Mouse (Mus musculus): ENCODE results near the gene Mtch1.
"Not testable (repeated sequence)": the region's sequence is repeated elsewhere in the genome, so short reads cannot be mapped to it uniquely, and the experiment has no call there.

Gene Mtch1

GRCm38 (mm10) chr17:29332186-29332685 lies 15.5 kb downstream of the Mtch1 start:
- no peak for DNase-seq

DNA sequence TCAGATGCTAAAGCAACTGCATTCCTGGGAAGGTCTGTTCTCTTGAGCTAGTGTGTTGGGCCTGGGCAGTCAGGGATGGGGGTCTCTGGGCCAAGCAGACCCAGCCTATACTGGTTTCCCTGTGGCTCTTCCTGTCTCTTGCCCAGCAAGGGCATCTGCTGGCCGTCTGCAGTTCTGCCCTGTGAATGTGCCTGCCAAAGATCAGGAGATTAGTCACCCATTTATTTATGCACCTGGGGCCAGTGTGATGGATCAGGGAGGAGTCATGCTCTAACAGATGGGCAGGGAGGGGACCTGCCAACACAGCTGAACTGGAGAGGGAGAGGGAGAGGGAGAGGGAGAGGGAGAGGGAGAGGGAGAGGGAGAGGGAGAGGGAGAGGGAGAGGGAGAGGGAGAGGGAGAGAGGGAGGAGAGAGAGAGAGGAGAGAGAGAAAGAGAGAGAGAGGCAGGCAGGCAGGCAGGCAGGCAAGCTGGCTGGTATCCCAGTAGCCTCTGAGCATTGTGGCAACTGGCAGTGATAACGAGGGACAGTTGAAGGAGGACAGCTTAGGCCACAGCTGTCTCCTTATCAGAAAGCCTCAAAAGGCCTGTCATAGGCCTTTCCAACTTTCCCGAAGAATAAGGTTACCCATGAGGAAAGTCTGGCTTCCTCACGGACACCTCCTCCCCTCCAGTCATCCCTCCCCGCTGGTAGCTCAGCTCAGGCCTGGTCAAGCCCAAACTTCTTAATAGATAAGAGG lies 16.9 kb downstream of the Mtch1 start:
- peak; percentile 68 to 71 for DNase-seq

GRCm38 (mm10) chr17:29330221-29330620 lies 17.5 kb downstream of the Mtch1 start:
- no peak for DNase-seq

- no peak for DNase-seq
Observed at GRCm38 (mm10) chr17:29327691-29328090, 20.0 kb downstream of the Mtch1 start.

DNA sequence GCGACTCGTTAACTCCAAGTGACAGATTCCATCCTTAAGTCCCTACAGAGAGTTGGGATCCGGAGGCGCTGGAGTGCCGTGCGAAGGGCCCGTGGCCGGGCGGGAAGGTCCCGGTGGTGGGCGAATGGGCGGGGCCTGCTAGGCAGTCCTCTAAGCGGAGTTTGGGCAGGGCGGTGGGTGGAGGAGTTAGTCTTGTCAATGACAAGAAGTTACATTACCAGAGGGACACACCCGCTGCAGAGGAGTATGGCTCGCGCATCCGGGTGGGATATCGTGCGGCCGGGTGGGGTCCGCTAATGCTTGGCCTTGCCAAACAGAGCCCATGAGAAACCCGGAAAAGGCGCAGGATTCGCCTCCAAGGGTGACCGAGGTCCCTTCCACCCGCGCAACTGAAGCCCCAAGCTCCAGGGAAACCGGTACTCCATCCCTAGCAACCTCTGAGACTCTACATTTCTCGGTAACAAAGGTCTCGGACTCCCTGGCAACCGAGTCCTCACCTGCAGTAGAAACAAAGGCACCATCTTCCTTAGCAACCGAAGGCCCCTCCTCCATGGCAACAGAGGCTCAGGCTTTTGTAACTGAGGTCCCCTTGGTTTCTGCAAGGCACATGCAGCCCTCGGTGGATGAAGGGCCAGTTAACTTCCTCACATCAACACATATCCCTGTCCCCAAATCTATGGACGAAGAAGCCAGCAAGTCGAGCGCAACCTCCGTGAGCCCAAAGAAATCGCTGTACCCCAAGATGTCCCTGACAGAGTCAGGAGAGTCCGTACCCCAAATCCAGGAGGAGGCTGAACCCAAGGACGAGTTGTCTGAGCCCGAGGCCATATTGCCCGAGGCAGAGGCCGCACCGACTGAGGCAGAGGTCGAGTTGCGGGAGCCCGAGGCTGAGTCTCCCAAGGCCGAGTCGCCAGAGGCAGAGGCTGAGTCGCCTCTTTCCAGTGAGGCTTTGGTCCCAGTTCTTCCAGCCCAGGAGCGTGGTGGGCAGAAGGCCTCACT lies 20.9 kb downstream of the Mtch1 start:
- no peak for DNase-seq

DNA sequence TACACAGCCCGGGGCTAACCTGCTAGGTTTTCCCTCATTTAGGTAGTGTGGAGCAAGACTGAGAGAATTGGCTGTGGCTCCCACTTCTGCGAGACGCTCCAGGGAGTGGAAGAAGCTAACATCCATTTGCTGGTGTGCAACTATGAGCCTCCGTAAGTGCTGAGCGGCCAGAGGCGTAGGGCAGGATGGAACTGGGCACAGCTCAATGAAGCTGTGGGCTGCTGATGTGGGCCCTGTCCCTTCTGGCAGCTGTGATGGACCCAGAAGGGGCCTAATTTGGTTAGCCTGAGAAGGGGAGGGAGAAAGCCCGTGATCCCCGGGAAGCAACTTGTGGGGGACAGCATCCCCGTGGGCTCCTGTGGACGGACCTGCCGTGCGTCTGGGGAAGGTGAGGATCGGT lies 21.9 kb downstream of the Mtch1 start:
- no peak for DNase-seq

GRCm38 (mm10) chr17:29323625-29324024 lies 24.1 kb downstream of the Mtch1 start:
- no peak for DNase-seq

DNA sequence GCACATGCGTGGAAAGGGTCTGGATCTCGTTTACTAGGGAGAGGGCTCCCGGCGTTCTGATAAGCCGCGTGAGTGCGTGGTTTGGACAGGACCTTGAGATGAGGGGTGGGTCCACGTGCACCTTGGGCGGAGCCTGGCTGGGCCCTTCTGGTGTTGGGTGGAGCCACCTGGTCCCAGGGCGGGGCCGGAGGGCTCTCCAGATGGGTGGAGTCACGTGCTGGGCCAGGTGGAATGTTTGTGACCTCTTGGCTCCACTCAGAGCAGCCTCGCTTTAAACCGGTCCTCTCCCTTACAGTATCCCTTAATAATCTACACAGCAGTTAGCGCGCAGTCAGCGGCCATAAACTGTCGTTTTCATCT lies 25.2 kb downstream of the Mtch1 start:
- DNase-seq, result no peak

- no peak for DNase-seq
Observed at GRCm38 (mm10) chr17:29321765-29322602, 25.8 kb downstream of the Mtch1 start.

DNA sequence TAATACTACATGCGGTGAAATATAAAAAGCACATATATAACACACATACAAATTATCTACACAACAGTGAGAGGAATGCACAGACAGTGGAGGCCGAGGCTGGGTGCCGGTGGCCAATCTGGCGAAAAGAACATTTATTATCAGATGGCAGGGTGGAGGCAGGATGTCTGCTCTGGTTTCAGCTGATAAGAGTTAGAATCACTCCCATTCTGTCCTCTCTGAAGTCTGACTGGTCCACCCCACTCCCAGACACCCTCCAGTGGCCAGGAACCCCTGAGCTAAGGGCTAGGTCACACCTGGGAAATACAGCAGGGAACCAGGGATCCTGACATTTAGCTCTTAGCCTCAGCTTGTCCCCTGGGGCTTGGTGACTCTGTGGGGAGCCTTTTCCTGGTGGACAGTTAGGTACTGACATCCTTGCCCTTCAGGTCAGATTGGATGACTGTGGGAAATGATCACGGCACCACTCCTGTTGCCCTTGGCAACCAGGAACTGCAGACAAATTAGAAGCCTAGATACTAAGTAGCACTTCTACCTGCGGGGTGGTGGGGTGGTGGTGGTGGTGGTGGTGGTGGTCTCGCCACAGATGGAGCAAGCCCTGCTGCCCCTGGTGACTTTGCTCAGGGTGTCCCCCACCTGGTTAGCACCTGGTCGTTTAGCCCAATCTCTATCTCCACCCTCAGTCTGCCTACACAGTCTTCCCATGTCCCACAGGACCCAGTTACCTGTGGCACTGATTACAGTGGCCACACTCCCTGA lies 27.7 kb downstream of the Mtch1 start:
- DNase-seq, result no peak

- no peak for DNase-seq
Observed at GRCm38 (mm10) chr17:29319476-29319875, 28.3 kb downstream of the Mtch1 start.

- DNase-seq, result no peak
Observed at GRCm38 (mm10) chr17:29318731-29319250, 28.9 kb downstream of the Mtch1 start.

- not testable (repeated sequence) for DNase-seq
Observed at GRCm38 (mm10) chr17:29317380-29317779, 30.4 kb downstream of the Mtch1 start, which contains the start of gene Pi16. TSS of gene Pi16 (plus strand) at chr17:29317680.

DNA sequence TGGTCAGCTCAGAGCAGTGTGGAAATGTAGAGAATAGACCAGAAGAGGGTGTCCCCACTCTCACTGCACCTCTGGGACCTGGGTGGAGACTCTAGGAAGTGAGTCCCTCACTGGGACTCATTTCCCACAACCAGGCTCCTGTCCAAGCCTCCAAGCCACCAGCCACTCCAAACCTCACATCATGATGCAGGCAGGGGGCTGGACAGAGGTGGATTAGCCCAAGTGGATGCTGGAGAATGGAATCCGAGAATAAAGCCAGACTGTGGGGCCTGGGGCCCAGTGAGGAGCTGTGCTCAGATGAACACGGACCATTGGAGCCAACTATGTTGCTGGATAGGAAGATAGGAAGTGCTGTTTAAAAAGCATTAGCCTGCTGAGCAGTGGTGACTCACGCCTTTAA lies 30.8 kb downstream of the Mtch1 start:
- no peak for DNase-seq

DNA sequence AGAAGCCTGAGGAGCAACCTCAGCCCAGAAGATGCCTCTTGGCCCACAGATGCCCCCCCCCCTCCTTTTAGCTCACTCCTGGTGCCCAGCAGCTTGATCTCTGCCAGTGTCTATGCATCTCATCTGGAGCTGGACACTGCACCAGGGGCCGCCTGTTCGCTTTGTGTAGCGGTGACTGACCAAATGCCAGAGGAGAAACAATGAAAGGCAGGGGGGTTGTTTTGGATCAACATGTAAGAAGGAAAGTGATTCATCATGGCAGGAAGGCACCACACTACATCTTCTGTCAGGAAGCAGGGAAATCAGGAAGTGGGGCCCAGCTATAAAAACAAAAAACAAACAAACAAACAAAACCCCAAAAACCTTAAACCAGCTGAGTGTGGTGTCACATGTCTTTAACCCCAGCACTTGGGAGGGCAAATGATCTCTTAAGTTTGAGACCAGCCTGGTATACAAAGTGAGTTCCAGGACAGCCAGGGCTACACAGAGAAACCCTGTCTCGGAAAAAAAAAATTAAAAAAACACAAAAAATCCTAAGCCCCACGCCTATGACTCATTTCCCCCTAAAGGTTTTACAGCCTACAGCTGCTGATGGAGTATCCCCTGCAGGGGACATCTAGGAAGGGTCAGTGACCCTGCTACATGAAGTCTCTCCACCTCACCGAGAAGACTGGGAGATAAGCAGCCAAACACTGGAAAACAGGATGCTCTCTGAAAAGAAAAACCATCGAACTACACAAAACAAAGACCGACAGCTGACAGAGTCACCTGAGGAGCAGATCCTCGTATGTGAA lies 31.9 kb downstream of the Mtch1 start:
- no peak for DNase-seq

DNA sequence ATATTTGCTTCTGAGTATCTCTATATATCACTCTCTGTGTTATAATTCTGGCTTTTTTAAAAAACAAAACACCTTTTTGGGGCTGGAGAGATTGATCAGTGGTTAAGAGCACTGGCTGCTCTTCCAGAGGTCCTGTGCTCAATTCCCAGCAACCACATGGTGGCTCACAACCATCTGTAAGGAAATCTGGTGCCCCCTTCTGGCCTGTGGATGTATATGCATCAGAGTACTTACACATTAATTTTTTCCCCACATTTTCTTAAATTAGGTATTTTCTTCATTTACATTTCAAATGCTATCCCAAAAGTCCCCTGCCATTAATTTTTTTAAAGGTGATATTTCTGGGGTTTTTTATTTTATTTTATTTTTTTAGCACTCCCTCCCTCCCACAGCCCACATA lies 34.4 kb downstream of the Mtch1 start:
- no peak for DNase-seq

DNA sequence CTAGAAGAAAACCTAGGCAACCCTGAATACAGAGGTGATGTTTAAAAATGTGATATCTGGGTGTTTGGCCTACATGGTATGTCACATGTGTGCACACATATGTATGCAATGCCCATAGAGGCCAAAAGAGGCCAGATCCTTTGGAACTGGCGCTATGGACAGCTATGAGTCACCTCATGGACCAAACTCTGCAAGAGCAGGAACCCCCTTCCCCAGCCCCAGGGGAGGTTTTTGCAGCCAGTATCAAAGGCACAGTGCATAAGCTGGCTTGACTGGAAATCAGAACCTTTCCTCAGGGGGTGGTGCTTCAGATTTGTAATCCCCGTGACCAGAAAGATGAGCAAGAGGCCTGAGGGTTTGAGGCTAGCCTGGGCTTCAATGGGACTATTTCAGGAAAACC lies 35.7 kb downstream of the Mtch1 start:
- DNase-seq, result no peak

GRCm38 (mm10) chr17:29311602-29312001 lies 36.1 kb downstream of the Mtch1 start:
- no peak for DNase-seq

GRCm38 (mm10) chr17:29310056-29310623 lies 37.6 kb downstream of the Mtch1 start:
- DNase-seq, result no peak

DNA sequence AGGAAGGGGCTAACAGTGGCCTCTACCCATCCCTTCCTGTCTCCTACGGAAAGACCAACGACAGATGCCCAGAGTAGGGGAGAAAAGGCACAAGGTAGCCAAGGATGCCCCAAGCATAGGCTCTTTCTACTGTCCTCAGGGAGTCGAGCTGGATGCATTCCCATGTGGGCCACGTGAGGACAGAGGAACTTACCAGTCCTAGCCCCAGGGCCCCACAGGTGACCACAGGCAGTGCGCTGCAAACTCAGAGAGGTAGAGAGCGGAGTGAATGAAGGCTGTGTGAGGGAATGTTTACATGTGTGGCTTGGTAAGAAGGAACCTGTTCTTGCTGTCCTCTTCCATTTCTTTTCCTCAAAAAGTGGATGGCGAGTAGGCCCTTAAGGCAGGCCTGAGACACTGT lies 41.9 kb downstream of the Mtch1 start:
- no peak for DNase-seq

All from cerebellum, postnatal 36 days (tissue).